Mouse (Mus musculus): Measurements from ENCODE around the gene Tmem217.

- TF ChIP-seq CTCF (IDR thresholded peaks at IDR 0.05; ENCODE audit: low read depth, low read length): no peak
- no peak for TF ChIP-seq POLR2A (IDR thresholded peaks at IDR 0.05; ENCODE audit: insufficient read depth, low read length)
Measured at GRCm38 (mm10) chr17:29551019-29551418, 1.2 kb downstream of the Tmem217 start.

All from ES-Bruce4 (cell line).